Mouse (Mus musculus): ENCODE results near the gene Dmd. TPM values are rescaled to one million over a fixed set of nuclear protein-coding genes. Genes with fewer than 3 reads are reported as not detected.

Gene Dmd
- polyA plus RNA-seq, 1 experiment: 5.6 TPM

- H3K27ac ChIP-seq (ENCODE audit: control insufficient read depth, insufficient read depth, low read depth, low read length, poor library complexity): no peak overlapping the region
- WGBS: 66% methylated on average over 2 of the region's 2 CpGs
- no peak overlapping the region for H3K4me3 ChIP-seq (replicated peaks; ENCODE audit: control insufficient read depth, low read depth, low read length)
- TF ChIP-seq POLR2A (IDR thresholded peaks at IDR 0.05; ENCODE audit: borderline replicate concordance, control insufficient read depth, low read depth, low read length) (no peak), CTCF (IDR thresholded peaks at IDR 0.05; ENCODE audit: control insufficient read depth, insufficient read depth, low read length) (no peak)
- no peaks in the 10 kb centered on the region for H3K4me1 ChIP-seq (ENCODE audit: control insufficient read depth, insufficient read depth, low read length)
Measured at GRCm38 (mm10) chrX:85187565-85187964, 2238.9 kb downstream of the Dmd start.

- H3K4me1 ChIP-seq (ENCODE audit: control insufficient read depth, insufficient read depth, low read length): no peaks in the 10 kb centered on the region
- no peak overlapping the region for H3K27ac ChIP-seq (ENCODE audit: control insufficient read depth, insufficient read depth, low read depth, low read length, poor library complexity)
- H3K4me3 ChIP-seq (replicated peaks; ENCODE audit: control insufficient read depth, low read depth, low read length): no peak overlapping the region
- TF ChIP-seq CTCF (IDR thresholded peaks at IDR 0.05; ENCODE audit: control insufficient read depth, insufficient read depth, low read length): no peak
- TF ChIP-seq POLR2A (IDR thresholded peaks at IDR 0.05; ENCODE audit: borderline replicate concordance, control insufficient read depth, low read depth, low read length): no peak
Measured at GRCm38 (mm10) chrX:85193856-85194255, 2245.2 kb downstream of the Dmd start.

- TF ChIP-seq CTCF (IDR thresholded peaks at IDR 0.05; ENCODE audit: control insufficient read depth, insufficient read depth, low read length): no peak
- no peak for TF ChIP-seq POLR2A (IDR thresholded peaks at IDR 0.05; ENCODE audit: borderline replicate concordance, control insufficient read depth, low read depth, low read length)
- Histone ChIP-seq H3K27ac (ENCODE audit: control insufficient read depth, insufficient read depth, low read depth, low read length, poor library complexity) (no peak overlapping the region), H3K4me1 (ENCODE audit: control insufficient read depth, insufficient read depth, low read length) (no peaks in the 10 kb centered on the region), H3K4me3 (replicated peaks; ENCODE audit: control insufficient read depth, low read depth, low read length) (no peak overlapping the region)
- 87% methylated on average over 5 of the region's 5 CpGs for WGBS
Measured at GRCm38 (mm10) chrX:85197688-85198087, 2249.0 kb downstream of the Dmd start.

GRCm38 (mm10) chrX:85199398-85199797, 2250.7 kb downstream of the Dmd start:
- H3K27ac ChIP-seq (ENCODE audit: control insufficient read depth, insufficient read depth, low read depth, low read length, poor library complexity): no peak overlapping the region
- TF ChIP-seq CTCF (IDR thresholded peaks at IDR 0.05; ENCODE audit: control insufficient read depth, insufficient read depth, low read length) (no peak), POLR2A (IDR thresholded peaks at IDR 0.05; ENCODE audit: borderline replicate concordance, control insufficient read depth, low read depth, low read length) (no peak)
- 69% methylated on average over 3 of the region's 3 CpGs for WGBS
- no peak overlapping the region for H3K4me3 ChIP-seq (replicated peaks; ENCODE audit: control insufficient read depth, low read depth, low read length)
- no peaks in the 10 kb centered on the region for H3K4me1 ChIP-seq (ENCODE audit: control insufficient read depth, insufficient read depth, low read length)

- no peak overlapping the region for H3K4me3 ChIP-seq (replicated peaks; ENCODE audit: control insufficient read depth, low read depth, low read length)
- no peak overlapping the region for H3K27ac ChIP-seq (ENCODE audit: control insufficient read depth, insufficient read depth, low read depth, low read length, poor library complexity)
- no peak for TF ChIP-seq POLR2A (IDR thresholded peaks at IDR 0.05; ENCODE audit: borderline replicate concordance, control insufficient read depth, low read depth, low read length)
- no peak for TF ChIP-seq CTCF (IDR thresholded peaks at IDR 0.05; ENCODE audit: control insufficient read depth, insufficient read depth, low read length)
- WGBS: 78% methylated on average over 2 of the region's 2 CpGs
- H3K4me1 ChIP-seq (ENCODE audit: control insufficient read depth, insufficient read depth, low read length): no peaks in the 10 kb centered on the region
Measured at GRCm38 (mm10) chrX:85207001-85207400, 2258.3 kb downstream of the Dmd start.

- no peaks in the 10 kb centered on the region for H3K4me1 ChIP-seq (ENCODE audit: control insufficient read depth, insufficient read depth, low read length)
- no peak overlapping the region for H3K27ac ChIP-seq (ENCODE audit: control insufficient read depth, insufficient read depth, low read depth, low read length, poor library complexity)
- no peak overlapping the region for H3K4me3 ChIP-seq (replicated peaks; ENCODE audit: control insufficient read depth, low read depth, low read length)
- TF ChIP-seq CTCF (IDR thresholded peaks at IDR 0.05; ENCODE audit: control insufficient read depth, insufficient read depth, low read length): no peak
- TF ChIP-seq POLR2A (IDR thresholded peaks at IDR 0.05; ENCODE audit: borderline replicate concordance, control insufficient read depth, low read depth, low read length): no peak
Measured at GRCm38 (mm10) chrX:85226883-85227282, 2278.2 kb downstream of the Dmd start.

- 85% methylated on average over 2 of the region's 2 CpGs for WGBS
- TF ChIP-seq CTCF (IDR thresholded peaks at IDR 0.05; ENCODE audit: control insufficient read depth, insufficient read depth, low read length) (no peak), POLR2A (IDR thresholded peaks at IDR 0.05; ENCODE audit: borderline replicate concordance, control insufficient read depth, low read depth, low read length) (no peak)
- Histone ChIP-seq H3K4me1 (ENCODE audit: control insufficient read depth, insufficient read depth, low read length) (no peaks in the 10 kb centered on the region), H3K27ac (ENCODE audit: control insufficient read depth, insufficient read depth, low read depth, low read length, poor library complexity) (no peak within 1 kb of the TSS), H3K4me3 (replicated peaks; ENCODE audit: control insufficient read depth, low read depth, low read length) (no peak within 1 kb of the TSS)
Measured at GRCm38 (mm10) chrX:85249379-85249778, 2300.7 kb downstream of the Dmd start, which contains the start of gene Fthl17a. TSS of gene Fthl17a (plus strand) at chrX:85249679.

Measured in bone marrow, adult 2 months (tissue).